Mouse (Mus musculus) ES-Bruce4 (cell line): ENCODE results near the gene Wipi2. TPM values are rescaled to one million over a fixed set of nuclear protein-coding genes. Genes with fewer than 3 reads are reported as not detected.
A peak's percentile ranks its signal among the peaks of the same experiment; 100 is the strongest.

Source experiments
- H3K27ac ChIP-seq: 2 replicates; pipeline ENCODE4 v1.5.1; 2012; ENCODE audit warnings: low read length, inconsistent platforms; ENCODE audit not compliant: insufficient read depth
- H3K27me3 ChIP-seq: 2 replicates; pipeline ENCODE4 v1.6.1; 2012; ENCODE audit warnings: mild to moderate bottlenecking, low read length, inconsistent platforms; ENCODE audit not compliant: control insufficient read depth, poor library complexity, insufficient read depth, severe bottlenecking
- H3K36me3 ChIP-seq: 2 replicates; pipeline ENCODE4 v1.6.1; 2012; ENCODE audit warnings: inconsistent platforms, mild to moderate bottlenecking, low read length, moderate library complexity; ENCODE audit not compliant: control insufficient read depth, poor library complexity, insufficient read depth, severe bottlenecking
- H3K4me1 ChIP-seq: one replicate; pipeline ENCODE4 v1.8.1; 2011; ENCODE audit warnings: low read length; ENCODE audit not compliant: control insufficient read depth, insufficient read depth
- H3K4me3 ChIP-seq: 2 replicates; pipeline ENCODE4 v1.5.1; 2011; ENCODE audit warnings: low read depth, mild to moderate bottlenecking, low read length
- H3K9ac ChIP-seq: 2 replicates; pipeline ENCODE4 v1.6.1; 2012; ENCODE audit warnings: low read depth, mild to moderate bottlenecking, inconsistent platforms; ENCODE audit not compliant: poor library complexity, severe bottlenecking
- H3K9me3 ChIP-seq: replicated peaks from 2 replicates; pipeline ENCODE4 v1.6.1; 2012; ENCODE audit warnings: mild to moderate bottlenecking, low read length, inconsistent platforms; ENCODE audit not compliant: control insufficient read depth, poor library complexity, insufficient read depth, severe bottlenecking
- CTCF ChIP-seq: IDR thresholded peaks from one replicate; pipeline ENCODE4 v1.8.1; 2011; ENCODE audit warnings: low read depth, low read length
- EP300 ChIP-seq: IDR thresholded peaks from 2 replicates; pipeline ENCODE4 v1.6.1; 2011; ENCODE audit warnings: low read depth, low read length; ENCODE audit not compliant: insufficient read depth
- POLR2A ChIP-seq: IDR thresholded peaks from one replicate; pipeline ENCODE4 v1.8.1; 2011; ENCODE audit warnings: low read length; ENCODE audit not compliant: insufficient read depth
- polyA plus RNA-seq: library from polyadenylated mRNA; stranded (reverse); fragments of >200 nt; gene quantifications from 2 replicates; pipeline ENCODE4 v1.2.4, GENCODE M21; 2011; ENCODE audit warnings: low read depth; ENCODE audit not compliant: missing spikeins, insufficient read depth, insufficient read length

The Wipi2 gene
- polyA plus RNA-seq, 1 experiment, result 50.6 TPM

- Histone ChIP-seq H3K9me3 (no peaks in the 10 kb centered on the region), H3K4me1 (no peaks in the 10 kb centered on the region), H3K9ac (no peak overlapping the region), H3K27ac (no peak overlapping the region), H3K36me3 (no peaks in the 10 kb centered on the region), H3K27me3 (no peaks in the 10 kb centered on the region), H3K4me3 (no peak overlapping the region)
- TF ChIP-seq EP300 (no peak), POLR2A (no peak), CTCF (no peak)
These were observed 30.8 kb upstream of the Wipi2 start for GRCm38 (mm10) chr5:142596723-142597122.

- Histone ChIP-seq H3K27ac (no peak overlapping the region), H3K9me3 (no peaks in the 10 kb centered on the region), H3K9ac (no peak overlapping the region), H3K4me3 (no peak overlapping the region), H3K4me1 (no peaks in the 10 kb centered on the region), H3K27me3 (no peaks in the 10 kb centered on the region), H3K36me3 (no peaks in the 10 kb centered on the region)
- TF ChIP-seq EP300 (no peak), CTCF (no peak), POLR2A (no peak)
These were observed 29.7 kb upstream of the Wipi2 start for GRCm38 (mm10) chr5:142597648-142598390.

DNA sequence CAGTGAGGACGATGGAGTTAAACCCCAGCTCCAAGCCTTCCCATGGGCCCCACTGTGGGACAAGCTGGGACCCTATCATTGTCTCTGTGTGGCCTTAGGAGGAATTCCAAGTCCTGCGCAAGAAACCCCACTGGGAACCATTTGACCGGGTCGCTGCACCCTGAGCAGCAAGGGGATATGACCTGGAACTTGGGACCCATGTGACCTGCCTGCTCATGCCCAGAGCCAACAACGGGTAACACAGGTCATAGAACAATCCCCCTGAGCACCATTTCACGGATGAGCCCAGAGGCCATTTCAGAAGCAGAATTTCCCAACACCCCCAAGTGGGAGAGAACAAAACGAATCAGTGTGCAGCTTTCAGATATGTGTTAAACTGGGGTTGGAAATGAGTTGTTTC is 23.1 kb upstream of the Wipi2 start:
- no peak overlapping the region for H3K9ac ChIP-seq
- no peaks in the 10 kb centered on the region for H3K27me3 ChIP-seq
- H3K4me3 ChIP-seq, result no peak overlapping the region
- H3K27ac ChIP-seq, result no peak overlapping the region
- H3K9me3 ChIP-seq, result no peaks in the 10 kb centered on the region
- no peaks in the 10 kb centered on the region for H3K36me3 ChIP-seq
- no peaks in the 10 kb centered on the region for H3K4me1 ChIP-seq
- no peak for TF ChIP-seq EP300
- TF ChIP-seq CTCF, result no peak
- TF ChIP-seq POLR2A, result no peak

DNA sequence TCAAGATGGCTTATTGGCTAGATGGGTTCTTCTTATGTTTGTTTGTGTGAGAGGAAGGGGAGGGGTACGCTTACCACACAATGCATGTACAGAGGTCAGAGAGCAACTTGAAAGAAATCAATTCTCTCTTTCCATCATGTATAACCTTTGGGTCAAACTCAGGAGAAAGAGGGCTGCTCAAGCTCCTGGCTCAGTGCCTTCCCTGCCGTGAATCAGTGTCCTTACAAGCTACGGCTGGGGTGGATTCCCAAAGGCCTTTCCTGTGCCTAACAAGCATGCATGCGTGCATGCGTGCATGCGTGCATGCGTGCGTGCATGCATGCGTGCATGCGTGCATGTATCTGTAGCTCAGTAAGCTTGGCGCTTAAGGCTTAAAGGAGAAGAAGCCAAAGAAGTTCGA is 22.2 kb upstream of the Wipi2 start:
- Histone ChIP-seq H3K4me3 (no peak overlapping the region), H3K27ac (no peak overlapping the region), H3K4me1 (no peaks in the 10 kb centered on the region), H3K36me3 (no peaks in the 10 kb centered on the region), H3K9ac (no peak overlapping the region), H3K9me3 (no peaks in the 10 kb centered on the region), H3K27me3 (no peaks in the 10 kb centered on the region)
- TF ChIP-seq CTCF (no peak), POLR2A (no peak), EP300 (no peak)

GRCm38 (mm10) chr5:142608259-142608988 is 19.1 kb upstream of the Wipi2 start, which contains the start of gene Mmd2:
Gene Mmd2, minus strand, starts transcription at chr5:142608800.
- H3K4me1 ChIP-seq, result no peaks in the 10 kb centered on the region
- no peak for TF ChIP-seq CTCF
- TF ChIP-seq POLR2A, result no peak
- TF ChIP-seq EP300, result no peak
- H3K9me3 ChIP-seq, result no peaks in the 10 kb centered on the region
- H3K4me3 ChIP-seq, result peak within 1 kb of the TSS; percentile 52
- H3K27ac ChIP-seq, result no peak within 1 kb of the TSS
- H3K9ac ChIP-seq, result peak within 1 kb of the TSS; percentile 36; the same call in 1 of the 2 replicates
- H3K27me3 ChIP-seq, result no peaks in the 10 kb centered on the region
- no peaks in the 10 kb centered on the region for H3K36me3 ChIP-seq

- H3K36me3 ChIP-seq, result no peaks in the 10 kb centered on the region
- H3K27me3 ChIP-seq, result no peaks in the 10 kb centered on the region
- H3K9me3 ChIP-seq, result no peaks in the 10 kb centered on the region
- TF ChIP-seq EP300, result no peak
- TF ChIP-seq POLR2A, result no peak
- TF ChIP-seq CTCF, result no peak
- no peaks in the 10 kb centered on the region for H3K4me1 ChIP-seq
- H3K4me3 ChIP-seq, result peak overlapping the region; percentile 22
- no peak overlapping the region for H3K9ac ChIP-seq
- H3K27ac ChIP-seq, result no peak overlapping the region
These were observed 18.5 kb upstream of the Wipi2 start for GRCm38 (mm10) chr5:142608989-142609325.
